Mouse (Mus musculus) testis, adult 2 months (tissue): ENCODE measurements around the gene Phf14. TPM values are rescaled to one million over a fixed set of nuclear protein-coding genes. Genes with fewer than 3 reads are reported as not detected.

Experiments
- H3K27ac ChIP-seq: fragments of 200-500 bp; 2 replicates; pipeline ENCODE4 v1.5.1; 2012; ENCODE audit warnings: low read depth, low read length; ENCODE audit not compliant: control insufficient read depth, insufficient read depth
- H3K27me3 ChIP-seq: fragments of 200-500 bp; 2 replicates; pipeline ENCODE4 v1.6.1; 2012; ENCODE audit warnings: mild to moderate bottlenecking, low read length, moderate library complexity; ENCODE audit not compliant: control insufficient read depth, insufficient read depth
- H3K36me3 ChIP-seq: fragments of 200-500 bp; 2 replicates; pipeline ENCODE4 v1.6.1; 2012; ENCODE audit warnings: mild to moderate bottlenecking, low read length; ENCODE audit not compliant: control insufficient read depth, insufficient read depth
- H3K4me1 ChIP-seq: fragments of 200-500 bp; 2 replicates; pipeline ENCODE4 v1.6.1; 2012; ENCODE audit warnings: low read length; ENCODE audit not compliant: control insufficient read depth, insufficient read depth
- H3K4me3 ChIP-seq: fragments of 200-500 bp; 2 replicates; pipeline ENCODE4 v1.5.1; 2012; ENCODE audit warnings: low read depth, mild to moderate bottlenecking, low read length, moderate library complexity, mixed read lengths; ENCODE audit not compliant: control insufficient read depth
- CTCF ChIP-seq: fragments of 200-500 bp; IDR thresholded peaks from 2 replicates; pipeline ENCODE4 v1.5.1; 2012; ENCODE audit warnings: low read depth, mild to moderate bottlenecking, inconsistent platforms, low read length, moderate library complexity; ENCODE audit not compliant: control insufficient read depth, insufficient read depth, insufficient replicate concordance
- POLR2A ChIP-seq: fragments of 200-500 bp; IDR thresholded peaks from 2 replicates; pipeline ENCODE4 v1.6.1; 2012; ENCODE audit warnings: low read depth, mild to moderate bottlenecking, inconsistent platforms, low read length, moderate library complexity; ENCODE audit not compliant: control insufficient read depth
- polyA plus RNA-seq: library from polyadenylated mRNA; depleted of rRNA; stranded (reverse); fragments of >200 nt; gene quantifications from 2 replicates; pipeline ENCODE4 v1.2.3, GENCODE M21; 2012

Phf14 gene
- polyA plus RNA-seq, 1 experiment: 5.7 TPM

- Histone ChIP-seq H3K36me3 (no peaks in the 10 kb centered on the region), H3K27me3 (no peaks in the 10 kb centered on the region), H3K4me1 (no peaks in the 10 kb centered on the region), H3K4me3 (no peak overlapping the region), H3K27ac (no peak overlapping the region)
- TF ChIP-seq CTCF (no peak), POLR2A (no peak)
Observed at GRCm38 (mm10) chr6:12077880-12078618, 170.4 kb downstream of the Phf14 start.

- H3K4me1 ChIP-seq: no peaks in the 10 kb centered on the region
- H3K27me3 ChIP-seq: no peaks in the 10 kb centered on the region
- H3K36me3 ChIP-seq: no peaks in the 10 kb centered on the region
- H3K4me3 ChIP-seq: no peak overlapping the region
- TF ChIP-seq CTCF: no peak
- no peak for TF ChIP-seq POLR2A
- H3K27ac ChIP-seq: no peak overlapping the region
Observed at GRCm38 (mm10) chr6:12079260-12079659, 171.7 kb downstream of the Phf14 start.

- TF ChIP-seq CTCF: no peak
- no peak for TF ChIP-seq POLR2A
- no peaks in the 10 kb centered on the region for H3K36me3 ChIP-seq
- no peak overlapping the region for H3K27ac ChIP-seq
- H3K4me1 ChIP-seq: no peaks in the 10 kb centered on the region
- H3K4me3 ChIP-seq: no peak overlapping the region
- no peaks in the 10 kb centered on the region for H3K27me3 ChIP-seq
Observed at GRCm38 (mm10) chr6:12080423-12080822, 172.8 kb downstream of the Phf14 start.

GRCm38 (mm10) chr6:12081722-12082121, 174.1 kb downstream of the Phf14 start:
- Histone ChIP-seq H3K27me3 (no peaks in the 10 kb centered on the region), H3K36me3 (no peaks in the 10 kb centered on the region), H3K27ac (no peak overlapping the region), H3K4me3 (no peak overlapping the region), H3K4me1 (no peaks in the 10 kb centered on the region)
- TF ChIP-seq POLR2A: no peak
- TF ChIP-seq CTCF: no peak

GRCm38 (mm10) chr6:12082125-12082524, 174.5 kb downstream of the Phf14 start:
- H3K4me3 ChIP-seq: no peak overlapping the region
- TF ChIP-seq CTCF: no peak
- TF ChIP-seq POLR2A: no peak
- H3K27ac ChIP-seq: no peak overlapping the region
- H3K27me3 ChIP-seq: no peaks in the 10 kb centered on the region
- H3K4me1 ChIP-seq: no peaks in the 10 kb centered on the region
- H3K36me3 ChIP-seq: no peaks in the 10 kb centered on the region

- no peak overlapping the region for H3K27ac ChIP-seq
- H3K4me1 ChIP-seq: no peaks in the 10 kb centered on the region
Observed at GRCm38 (mm10) chr6:12082531-12083216, 175.1 kb downstream of the Phf14 start.

GRCm38 (mm10) chr6:12084721-12085120, 177.1 kb downstream of the Phf14 start:
- Histone ChIP-seq H3K4me3 (no peak overlapping the region), H3K27ac (no peak overlapping the region), H3K4me1 (no peaks in the 10 kb centered on the region), H3K27me3 (no peaks in the 10 kb centered on the region), H3K36me3 (no peaks in the 10 kb centered on the region)
- TF ChIP-seq CTCF (no peak), POLR2A (no peak)

More at GRCm38 (mm10) chr6:12082531-12083216, 175.1 kb downstream of the Phf14 start:
- Histone ChIP-seq H3K4me3 (no peak overlapping the region), H3K36me3 (no peaks in the 10 kb centered on the region), H3K27me3 (no peaks in the 10 kb centered on the region)
- TF ChIP-seq CTCF (no peak), POLR2A (no peak)
